Mouse (Mus musculus): ENCODE measurements around the gene E130116L18Rik.
"Not testable (repeated sequence)": the region's sequence is repeated elsewhere in the genome, so short reads cannot be mapped to it uniquely, and the experiment has no call there.

DNA sequence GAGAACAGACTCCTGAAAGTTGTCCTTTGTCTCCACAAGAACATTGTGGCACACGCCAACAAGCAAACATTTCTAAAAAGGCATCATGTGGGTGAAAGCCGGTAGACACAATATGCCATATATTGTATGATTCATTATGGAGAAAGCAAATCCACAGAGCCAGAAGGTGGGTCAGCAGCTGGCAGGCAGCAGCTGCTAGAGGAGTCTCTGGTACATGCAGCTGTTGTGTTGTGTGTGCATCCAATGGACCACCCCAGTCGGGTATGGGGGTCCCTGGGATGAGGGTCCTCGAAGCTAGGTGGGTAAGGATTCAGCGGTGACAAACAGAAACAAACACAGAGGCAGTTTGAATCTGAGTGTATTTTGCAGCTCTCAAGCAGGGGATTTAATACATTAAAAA is 45.0 kb downstream of the E130116L18Rik start:
- not testable (repeated sequence) for TF ChIP-seq CTCF (conservative IDR thresholded peaks at IDR 0.05 in 1 of 2, IDR thresholded peaks at IDR 0.05 in 1 of 2; ENCODE audit: low read depth in 2 of 2, low read length in 2 of 2); SMC3 (IDR thresholded peaks at IDR 0.05; ENCODE audit: low read depth, low read length); GABPA (IDR thresholded peaks at IDR 0.05; ENCODE audit: insufficient replicate concordance, low read depth, low read length); POLR2A (IDR thresholded peaks at IDR 0.05; ENCODE audit: low read depth, low read length)

All from CH12.LX (cell line).